In the genomic region with DNA sequence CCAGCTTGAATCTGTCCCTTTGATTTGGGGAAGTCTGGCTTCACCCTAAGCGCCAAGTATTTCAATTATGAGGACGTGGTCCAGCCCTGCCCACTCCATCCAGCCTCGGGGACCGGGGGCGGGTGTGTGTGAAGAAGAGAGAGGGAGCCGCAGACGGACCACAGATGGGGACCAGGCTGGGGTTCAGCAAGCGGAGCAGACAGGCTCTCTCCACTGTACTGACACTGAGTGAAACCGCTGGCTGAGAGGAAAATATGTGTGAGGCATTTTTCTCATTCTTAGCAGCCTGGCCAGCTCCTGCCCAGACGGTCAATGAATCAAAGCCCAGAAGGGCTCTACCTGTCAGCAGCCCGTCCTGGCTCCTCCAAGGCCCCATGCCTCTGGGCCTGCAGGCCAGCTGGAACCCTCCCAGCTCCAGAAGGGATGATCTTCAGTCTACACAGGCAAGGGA, we compare ENCODE assay signal across 11 mouse cellular contexts. TPM values are rescaled to one million over a fixed set of nuclear protein-coding genes. Genes with fewer than 3 reads are reported as not detected.
DNase-seq lines count a peak whose midpoint lies in the region; ATAC-seq lines count a peak whose summit lies in the region.
"Had no signal": no experiment of that assay in that cellular context is flagged by ENCODE, and none has a peak within 500 bp of the region (broad histone marks: within the 10 kb centered on the region; RNA-seq: fewer than 3 reads in every experiment).

No protein-coding gene starts in this region.

- H3K36me3 ChIP-seq in heart, embryonic 11.5 days (ENCODE audit: control insufficient read depth, insufficient read depth, low read length) = no peaks in the 10 kb centered on the region
- H3K36me3 ChIP-seq in limb, embryonic 15.5 days = no peaks in the 10 kb centered on the region

- 0 out of 2 replicates have a peak, but pooled peaks cover 7% of the 10 kb centered on the region for H3K4me1 ChIP-seq in heart, embryonic 11.5 days (ENCODE audit: control insufficient read depth, insufficient read depth, low read length)
- H3K4me1 ChIP-seq in limb, embryonic 15.5 days = peaks cover 25% of the 10 kb centered on the region

- H3K9me3 ChIP-seq in heart, embryonic 11.5 days (replicated peaks; ENCODE audit: control insufficient read depth, low read length) = no peaks in the 10 kb centered on the region
- no peaks in the 10 kb centered on the region for H3K9me3 ChIP-seq in limb, embryonic 15.5 days

- 29% methylated on average over 11 of the region's 11 CpGs for WGBS in heart, embryonic 11.5 days (ENCODE audit: insufficient replicate concordance)
- whole genome bisulfite sequencing in limb, embryonic 15.5 days = 37% methylated on average over 11 of the region's 11 CpGs

- DNase-seq in heart, adult 11 months = peak; percentile 96
- DNase-seq in heart, postnatal 36 days = no peak
- DNase-seq in 3T3-L1 (ENCODE audit: low read depth, low spot score) = peak; percentile 83
- no peak for DNase-seq in ovary, postnatal 36 days (ENCODE audit: low spot score)
- no peak for DNase-seq in adrenal gland, adult (ENCODE audit: inconsistent age in 2 of 2, low spot score in 1 of 2)
- DNase-seq: adrenal gland, postnatal 25 days; right cerebral cortex, postnatal 4 days had no signal

- no peak for ATAC-seq in heart, embryonic 11.5 days (replicated peaks; ENCODE audit: insufficient number of reproducible peaks, low FRiP score, low TSS enrichment)
- ATAC-seq in limb, embryonic 15.5 days (ENCODE audit: insufficient number of reproducible peaks, low FRiP score, low TSS enrichment, low read depth) = no peak
- ATAC-seq in CD4-positive, CD25-positive, alpha-beta regulatory T cell, adult 4 months = no peak

- intact Hi-C loops in heart, postnatal 36 days (cut with DNase I) = no loop called here

- H3K27me3 ChIP-seq in heart, embryonic 11.5 days (ENCODE audit: control insufficient read depth, insufficient read depth, low read length) = peaks cover 5% of the 10 kb centered on the region; the same call in 1 of the 2 replicates
- H3K27me3 ChIP-seq in limb, embryonic 15.5 days = no peaks in the 10 kb centered on the region

- no peak overlapping the region for H3K4me2 ChIP-seq in heart, embryonic 11.5 days
- H3K4me2 ChIP-seq in limb, embryonic 15.5 days = no peak overlapping the region

- H3K4me3 ChIP-seq in heart, embryonic 11.5 days (ENCODE audit: low read depth, low read length) = no peak overlapping the region
- H3K4me3 ChIP-seq in limb, embryonic 15.5 days = no peak overlapping the region

- peak overlapping the region; percentile 22; the same call in 1 of the 2 replicates for H3K27ac ChIP-seq in heart, embryonic 11.5 days (ENCODE audit: low read depth, low read length)
- H3K27ac ChIP-seq in limb, embryonic 15.5 days = peak overlapping the region; percentile 39; the same call in 1 of the 2 replicates

- no peak overlapping the region for H3K9ac ChIP-seq in heart, embryonic 11.5 days (ENCODE audit: low read depth, low read length)
- H3K9ac ChIP-seq in limb, embryonic 15.5 days = no peak overlapping the region

RNA-seq across cellular contexts. Expression of a gene that starts 19.1 kb away (rescaled TPM):
- total RNA-seq in heart, postnatal 36 days (2021) = under 1 TPM; 0.16 to 0.50 TPM
- 0.06 and 0.11 TPM in 2 replicates for polyA plus RNA-seq in heart, embryonic 11.5 days (2014; fragmentation: Nextera tagmentation; extraction: Ambion mirVana)
- 0.49 and 0.53 TPM in 2 replicates for polyA plus RNA-seq in limb, embryonic 15.5 days (2015; fragmentation: Nextera tagmentation; extraction: Ambion mirVana)
- polyA plus RNA-seq in CD4-positive, CD25-positive, alpha-beta regulatory T cell, adult 4 months (2017; shearing (Covaris generic)) = 1 to 10 TPM; 1.8 to 2.7 TPM

RNA-seq across cellular contexts. Expression of a gene that starts 40.2 kb away (rescaled TPM):
- total RNA-seq in heart, postnatal 36 days (2021) = not detected
- polyA plus RNA-seq in heart, embryonic 11.5 days (2014; fragmentation: Nextera tagmentation; extraction: Ambion mirVana) = 0.10 and 0.11 TPM in 2 replicates
- polyA plus RNA-seq in limb, embryonic 15.5 days (2015; fragmentation: Nextera tagmentation; extraction: Ambion mirVana) = 0.12 and 0.23 TPM in 2 replicates
- polyA plus RNA-seq in CD4-positive, CD25-positive, alpha-beta regulatory T cell, adult 4 months (2017; shearing (Covaris generic)) = 10 to 100 TPM; 18.6 to 22.8 TPM
- total RNA-seq: adrenal gland, postnatal 25 days; left cerebral cortex, postnatal 36 days had no signal

RNA-seq across cellular contexts. Expression of a gene that starts 58.4 kb away (rescaled TPM):
- 1 to 10 TPM; 5.2 to 5.5 TPM for total RNA-seq in heart, postnatal 36 days (2021)
- 2.2 and 2.5 TPM in 2 replicates for polyA plus RNA-seq in heart, embryonic 11.5 days (2014; fragmentation: Nextera tagmentation; extraction: Ambion mirVana)
- 15.2 and 20.6 TPM in 2 replicates for polyA plus RNA-seq in limb, embryonic 15.5 days (2015; fragmentation: Nextera tagmentation; extraction: Ambion mirVana)
- 10 to 100 TPM; 32.3 to 51.9 TPM for polyA plus RNA-seq in CD4-positive, CD25-positive, alpha-beta regulatory T cell, adult 4 months (2017; shearing (Covaris generic))

Comparison
In these comparisons a context has a peak if more than half of its experiments do, and no peak if none do; other contexts are left out.
1. DNase-seq: peak in heart, adult 11 months (single experiment) and 3T3-L1 (single experiment); none in heart, postnatal 36 days (0 of 2), ovary, postnatal 36 days (single experiment) and adrenal gland, adult (0 of 2).
2. RNA of a gene that starts 40.2 kb away (polyA plus RNA-seq): 18.6 to 22.8 TPM in CD4-positive, CD25-positive, alpha-beta regulatory T cell, adult 4 months; 0.12 to 0.23 TPM in limb, embryonic 15.5 days and 0.10 to 0.11 TPM in heart, embryonic 11.5 days; every median in the first group is over 10 times any median in the second.